Mouse (Mus musculus): ENCODE measurements around the gene Slc35c1. TPM values are rescaled to one million over a fixed set of nuclear protein-coding genes. Genes with fewer than 3 reads are reported as not detected.

Gene Slc35c1
- polyA plus RNA-seq, 1 experiment: 63.3 TPM

- Histone ChIP-seq H3K36me3 (ENCODE audit: control insufficient read depth, insufficient read depth, low read length) (peaks cover 9% of the 10 kb centered on the region), H3K4me3 (ENCODE audit: extremely low read depth, insufficient read depth, insufficient read length) (no peak overlapping the region), H3K27ac (ENCODE audit: insufficient read depth, low read length) (no peak overlapping the region), H3K27me3 (ENCODE audit: control insufficient read depth, insufficient read depth, low read length) (no peaks in the 10 kb centered on the region), H3K4me1 (ENCODE audit: control insufficient read depth, insufficient read depth, insufficient read length) (no peaks in the 10 kb centered on the region)
- TF ChIP-seq CTCF (IDR thresholded peaks at IDR 0.05; ENCODE audit: extremely low read depth, insufficient read depth, insufficient read length, insufficient replicate concordance) (no peak), POLR2A (IDR thresholded peaks at IDR 0.05; ENCODE audit: low read depth, low read length) (no peak)
- 93% methylated on average over 4 of the region's 4 CpGs for WGBS
- no peak for DNase-seq (ENCODE audit: low read depth in 1 of 2, low spot score in 2 of 2)
Measured at GRCm38 (mm10) chr2:92425366-92425765, 35.0 kb downstream of the Slc35c1 start.

DNA sequence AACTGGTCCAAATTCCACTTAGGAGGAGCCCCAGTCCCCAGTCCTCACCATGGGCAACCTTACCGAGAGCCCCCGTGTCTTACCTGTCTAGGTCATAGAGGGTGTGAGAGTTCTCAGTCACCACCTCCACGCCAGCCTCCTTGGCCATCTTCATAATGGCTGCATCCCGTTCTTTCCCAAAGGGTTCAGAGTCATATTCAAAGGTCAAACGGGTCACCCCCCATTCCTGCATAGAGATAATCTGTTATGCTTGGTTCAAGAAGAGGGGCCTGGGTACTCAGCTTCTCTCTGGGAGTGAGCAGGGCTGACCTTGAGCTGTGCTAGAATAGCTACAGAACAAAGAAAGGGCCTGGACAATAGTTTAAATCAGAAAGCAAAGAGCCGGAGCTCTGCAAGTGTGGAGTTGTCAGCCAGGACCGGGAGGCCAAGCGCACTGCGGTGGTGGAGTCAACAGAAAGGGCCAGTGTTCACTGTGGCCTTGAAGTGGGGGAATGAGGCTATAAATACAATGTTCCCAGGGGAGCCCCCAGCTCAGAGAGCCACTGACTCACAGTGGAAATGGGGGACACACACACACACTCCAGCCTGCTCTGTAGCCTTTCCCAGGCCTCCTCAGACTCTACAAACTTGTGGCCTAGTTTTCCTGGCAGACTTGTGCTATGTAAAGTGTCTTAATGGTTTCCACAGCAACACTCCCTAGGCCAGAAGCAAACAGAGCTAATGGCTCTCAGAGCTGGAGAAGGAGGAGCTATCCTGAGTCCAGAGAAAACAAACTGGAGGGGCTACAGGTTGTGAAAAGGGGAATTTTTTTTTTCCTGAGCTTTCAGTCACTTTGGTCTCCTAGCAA lies 35.7 kb downstream of the Slc35c1 start:
- no peaks in the 10 kb centered on the region for H3K27me3 ChIP-seq (ENCODE audit: control insufficient read depth, insufficient read depth, low read length)
- no peak for TF ChIP-seq POLR2A (IDR thresholded peaks at IDR 0.05; ENCODE audit: low read depth, low read length)
- TF ChIP-seq CTCF (IDR thresholded peaks at IDR 0.05; ENCODE audit: extremely low read depth, insufficient read depth, insufficient read length, insufficient replicate concordance): no peak
- 84% methylated on average over 9 of the region's 9 CpGs for WGBS
- peaks cover 9% of the 10 kb centered on the region for H3K36me3 ChIP-seq (ENCODE audit: control insufficient read depth, insufficient read depth, low read length)
- peak overlapping the region; percentile 67; the same call in 1 of the 2 replicates for H3K27ac ChIP-seq (ENCODE audit: insufficient read depth, low read length)
- no peak for DNase-seq (ENCODE audit: low read depth in 1 of 2, low spot score in 2 of 2)
- H3K4me1 ChIP-seq (ENCODE audit: control insufficient read depth, insufficient read depth, insufficient read length): no peaks in the 10 kb centered on the region
- no peak overlapping the region for H3K4me3 ChIP-seq (ENCODE audit: extremely low read depth, insufficient read depth, insufficient read length)

GRCm38 (mm10) chr2:92423702-92424461 lies 36.5 kb downstream of the Slc35c1 start:
- Histone ChIP-seq H3K27ac (ENCODE audit: insufficient read depth, low read length) (peak overlapping the region; percentile 67), H3K4me3 (ENCODE audit: extremely low read depth, insufficient read depth, insufficient read length) (no peak overlapping the region), H3K4me1 (ENCODE audit: control insufficient read depth, insufficient read depth, insufficient read length) (no peaks in the 10 kb centered on the region), H3K27me3 (ENCODE audit: control insufficient read depth, insufficient read depth, low read length) (no peaks in the 10 kb centered on the region), H3K36me3 (ENCODE audit: control insufficient read depth, insufficient read depth, low read length) (peaks cover 11% of the 10 kb centered on the region)
- WGBS: 64% methylated on average over 9 of the region's 9 CpGs
- TF ChIP-seq POLR2A (IDR thresholded peaks at IDR 0.05; ENCODE audit: low read depth, low read length) (no peak), CTCF (IDR thresholded peaks at IDR 0.05; ENCODE audit: extremely low read depth, insufficient read depth, insufficient read length, insufficient replicate concordance) (no peak)
- peak in 1 of 2 experiments; percentile 23 for DNase-seq (ENCODE audit: low read depth in 1 of 2, low spot score in 2 of 2)

DNA sequence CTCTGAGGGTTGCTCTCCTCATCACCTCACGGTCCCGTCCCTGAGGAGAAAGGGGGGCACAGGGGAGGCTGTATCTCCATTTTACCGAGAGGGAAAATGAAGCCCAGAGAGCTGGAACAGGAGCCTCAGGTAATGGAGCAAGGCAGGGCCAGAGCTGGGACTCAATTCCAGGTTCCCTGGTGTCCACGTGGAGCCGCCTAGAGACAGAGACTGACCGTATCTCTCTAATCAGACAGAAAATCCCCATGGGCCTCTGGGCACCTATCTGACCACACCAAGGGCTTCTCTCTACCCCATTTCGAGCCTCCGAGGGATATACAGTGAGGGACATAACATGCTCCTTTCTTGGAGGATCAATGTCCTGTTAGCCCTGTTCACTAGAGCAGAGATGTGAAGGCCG lies 37.2 kb downstream of the Slc35c1 start:
- no peak for DNase-seq (ENCODE audit: low read depth in 1 of 2, low spot score in 2 of 2)
- TF ChIP-seq POLR2A (IDR thresholded peaks at IDR 0.05; ENCODE audit: low read depth, low read length): no peak
- no peak for TF ChIP-seq CTCF (IDR thresholded peaks at IDR 0.05; ENCODE audit: extremely low read depth, insufficient read depth, insufficient read length, insufficient replicate concordance)
- Histone ChIP-seq H3K4me1 (ENCODE audit: control insufficient read depth, insufficient read depth, insufficient read length) (no peaks in the 10 kb centered on the region), H3K4me3 (ENCODE audit: extremely low read depth, insufficient read depth, insufficient read length) (no peak overlapping the region), H3K27me3 (ENCODE audit: control insufficient read depth, insufficient read depth, low read length) (no peaks in the 10 kb centered on the region), H3K27ac (ENCODE audit: insufficient read depth, low read length) (peak overlapping the region; percentile 67; the same call in 1 of the 2 replicates), H3K36me3 (ENCODE audit: control insufficient read depth, insufficient read depth, low read length) (peaks cover 11% of the 10 kb centered on the region)
- WGBS: 89% methylated on average over 9 of the region's 9 CpGs

GRCm38 (mm10) chr2:92422388-92423135 lies 37.8 kb downstream of the Slc35c1 start:
- Histone ChIP-seq H3K27ac (ENCODE audit: insufficient read depth, low read length) (no peak overlapping the region), H3K4me1 (ENCODE audit: control insufficient read depth, insufficient read depth, insufficient read length) (no peaks in the 10 kb centered on the region), H3K4me3 (ENCODE audit: extremely low read depth, insufficient read depth, insufficient read length) (no peak overlapping the region), H3K27me3 (ENCODE audit: control insufficient read depth, insufficient read depth, low read length) (no peaks in the 10 kb centered on the region), H3K36me3 (ENCODE audit: control insufficient read depth, insufficient read depth, low read length) (peaks cover 12% of the 10 kb centered on the region)
- TF ChIP-seq POLR2A (IDR thresholded peaks at IDR 0.05; ENCODE audit: low read depth, low read length) (no peak), CTCF (IDR thresholded peaks at IDR 0.05; ENCODE audit: extremely low read depth, insufficient read depth, insufficient read length, insufficient replicate concordance) (no peak)
- DNase-seq (ENCODE audit: low read depth in 1 of 2, low spot score in 2 of 2): no peak
- WGBS: 44% methylated on average over 10 of the region's 10 CpGs

- Histone ChIP-seq H3K27ac (ENCODE audit: insufficient read depth, low read length) (no peak overlapping the region), H3K36me3 (ENCODE audit: control insufficient read depth, insufficient read depth, low read length) (peaks cover 14% of the 10 kb centered on the region), H3K4me3 (ENCODE audit: extremely low read depth, insufficient read depth, insufficient read length) (no peak overlapping the region), H3K27me3 (ENCODE audit: control insufficient read depth, insufficient read depth, low read length) (no peaks in the 10 kb centered on the region), H3K4me1 (ENCODE audit: control insufficient read depth, insufficient read depth, insufficient read length) (no peaks in the 10 kb centered on the region)
- TF ChIP-seq CTCF (IDR thresholded peaks at IDR 0.05; ENCODE audit: extremely low read depth, insufficient read depth, insufficient read length, insufficient replicate concordance) (no peak), POLR2A (IDR thresholded peaks at IDR 0.05; ENCODE audit: low read depth, low read length) (no peak)
- no peak for DNase-seq (ENCODE audit: low read depth in 1 of 2, low spot score in 2 of 2)
- 87% methylated on average over 7 of the region's 7 CpGs for WGBS
Measured at GRCm38 (mm10) chr2:92421723-92422387, 38.5 kb downstream of the Slc35c1 start.
